Mouse (Mus musculus) stomach, postnatal 0 days (tissue): Measurements from ENCODE around the gene Esrrg.

ENCODE experiments used
- CTCF ChIP-seq: IDR thresholded peaks from 2 replicates; pipeline ENCODE4 v1.5.1; 2016; ENCODE audit warnings: antibody characterized with exemption, low read depth, mild to moderate bottlenecking, moderate library complexity
- EP300 ChIP-seq: optimal IDR thresholded peaks from 2 replicates; pipeline ENCODE3; 2016; ENCODE audit warnings: antibody characterized with exemption

GRCm38 (mm10) chr1:188000189-188000588 lies 391.6 kb downstream of the Esrrg start:
- TF ChIP-seq CTCF: no peak
- no peak for TF ChIP-seq EP300
